Mouse (Mus musculus) cerebellum, adult (tissue): ENCODE measurements around the gene Ifi35.
"Not testable (repeated sequence)": the region's sequence is repeated elsewhere in the genome, so short reads cannot be mapped to it uniquely, and the experiment has no call there.

Experiments
- ATAC-seq: cut with Nextera tagmentation; 2 replicates; pipeline ENCODE4 v1.9.2; 2017; ENCODE audit warnings: mild to moderate bottlenecking, moderate library complexity, mixed read lengths; ENCODE audit not compliant: insufficient number of reproducible peaks, low FRiP score, low TSS enrichment

Gene Ifi35

GRCm38 (mm10) chr11:101448274-101448746 is at the start of gene Ifi35:
TSS of gene Ifi35 (plus strand) at chr11:101448407.
- ATAC-seq: no peak

GRCm38 (mm10) chr11:101415306-101415705 is 32.9 kb upstream of the Ifi35 start:
- ATAC-seq: no peak

GRCm38 (mm10) chr11:101416433-101417100 is 31.6 kb upstream of the Ifi35 start:
- no peak for ATAC-seq

- peak; percentile 68; the same call in 1 of the 2 replicates for ATAC-seq
Measured at GRCm38 (mm10) chr11:101417101-101417855, 30.9 kb upstream of the Ifi35 start, which contains the start of gene Aarsd1. TSS of gene Aarsd1 (minus strand) at chr11:101417615.

GRCm38 (mm10) chr11:101418991-101419390 is 29.2 kb upstream of the Ifi35 start:
- ATAC-seq: no peak

GRCm38 (mm10) chr11:101419610-101420009 is 28.6 kb upstream of the Ifi35 start:
- ATAC-seq: no peak

GRCm38 (mm10) chr11:101420148-101420547 is 28.1 kb upstream of the Ifi35 start:
- ATAC-seq: no peak

- ATAC-seq: no peak
Measured at GRCm38 (mm10) chr11:101424105-101424851, 23.9 kb upstream of the Ifi35 start, which contains the start of gene Gm27029. TSS of gene Gm27029 (minus strand) at chr11:101424796.

GRCm38 (mm10) chr11:101424925-101425813 is 23.0 kb upstream of the Ifi35 start, which contains the start of the genes Rundc1 and Ptges3l:
TSS of gene Rundc1 (plus strand) at chr11:101425085.
TSS of gene Ptges3l (minus strand) at chr11:101425333.
- ATAC-seq: peak; percentile 93; the same call in 1 of the 2 replicates

GRCm38 (mm10) chr11:101426165-101426564 is 22.0 kb upstream of the Ifi35 start:
- no peak for ATAC-seq

GRCm38 (mm10) chr11:101431327-101431726 is 16.9 kb upstream of the Ifi35 start:
- no peak for ATAC-seq

GRCm38 (mm10) chr11:101433396-101433795 is 14.8 kb upstream of the Ifi35 start:
- no peak for ATAC-seq

GRCm38 (mm10) chr11:101435831-101436230 is 12.4 kb upstream of the Ifi35 start:
- no peak for ATAC-seq

- ATAC-seq: no peak
Measured at GRCm38 (mm10) chr11:101436916-101437315, 11.3 kb upstream of the Ifi35 start.

GRCm38 (mm10) chr11:101438006-101438405 is 10.2 kb upstream of the Ifi35 start:
- ATAC-seq: not testable (repeated sequence)

GRCm38 (mm10) chr11:101441450-101442126 is 6.6 kb upstream of the Ifi35 start:
- not testable (repeated sequence) for ATAC-seq

GRCm38 (mm10) chr11:101442127-101442693 is 6.0 kb upstream of the Ifi35 start, which contains the start of gene Rpl27:
TSS of gene Rpl27 (plus strand) at chr11:101442298.
- ATAC-seq: peak; percentile 99

- no peak for ATAC-seq
Measured at GRCm38 (mm10) chr11:101442760-101443159, 5.4 kb upstream of the Ifi35 start.

- no peak for ATAC-seq
Measured at GRCm38 (mm10) chr11:101446319-101446718, 1.9 kb upstream of the Ifi35 start.
